Mouse (Mus musculus): ENCODE measurements around the gene Tll1.

Gene Tll1

GRCm38 (mm10) chr8:64206024-64206385 lies at the start of gene Tll1:
Gene Tll1 (minus strand): TSS chr8:64206271.
- DNase-seq (ENCODE audit: extremely low read depth, low read depth) = no peak

- DNase-seq (ENCODE audit: extremely low read depth, low read depth) = no peak
Measured at GRCm38 (mm10) chr8:64238645-64239044, 32.6 kb upstream of the Tll1 start.

- DNase-seq (ENCODE audit: extremely low read depth, low read depth) = no peak
Measured at GRCm38 (mm10) chr8:64221600-64221999, 15.5 kb upstream of the Tll1 start.

- no peak for DNase-seq (ENCODE audit: extremely low read depth, low read depth)
Measured at GRCm38 (mm10) chr8:64217644-64218043, 11.6 kb upstream of the Tll1 start.

GRCm38 (mm10) chr8:64216252-64216651 lies 10.2 kb upstream of the Tll1 start:
- no peak for DNase-seq (ENCODE audit: extremely low read depth, low read depth)

- no peak for DNase-seq (ENCODE audit: extremely low read depth, low read depth)
Measured at GRCm38 (mm10) chr8:64215374-64215773, 9.3 kb upstream of the Tll1 start.

GRCm38 (mm10) chr8:64214906-64215305 lies 8.8 kb upstream of the Tll1 start:
- no peak for DNase-seq (ENCODE audit: extremely low read depth, low read depth)

- no peak for DNase-seq (ENCODE audit: extremely low read depth, low read depth)
Measured at GRCm38 (mm10) chr8:64206411-64206861, 365 bp upstream of the Tll1 start.

GRCm38 (mm10) chr8:64205321-64206023 lies 599 bp downstream of the Tll1 start:
- DNase-seq (ENCODE audit: extremely low read depth, low read depth) = no peak

GRCm38 (mm10) chr8:64204801-64205311 lies 1.2 kb downstream of the Tll1 start:
- no peak for DNase-seq (ENCODE audit: extremely low read depth, low read depth)

- no peak for DNase-seq (ENCODE audit: extremely low read depth, low read depth)
Measured at GRCm38 (mm10) chr8:64204167-64204566, 1.9 kb downstream of the Tll1 start.

GRCm38 (mm10) chr8:64198326-64198725 lies 7.7 kb downstream of the Tll1 start:
- no peak for DNase-seq (ENCODE audit: extremely low read depth, low read depth)

GRCm38 (mm10) chr8:64193421-64193820 lies 12.7 kb downstream of the Tll1 start:
- DNase-seq (ENCODE audit: extremely low read depth, low read depth) = no peak

- no peak for DNase-seq (ENCODE audit: extremely low read depth, low read depth)
Measured at GRCm38 (mm10) chr8:64187881-64188280, 18.2 kb downstream of the Tll1 start.

GRCm38 (mm10) chr8:64176931-64177330 lies 29.1 kb downstream of the Tll1 start:
- no peak for DNase-seq (ENCODE audit: extremely low read depth, low read depth)

- DNase-seq (ENCODE audit: extremely low read depth, low read depth) = no peak
Measured at GRCm38 (mm10) chr8:64174916-64175315, 31.2 kb downstream of the Tll1 start.

GRCm38 (mm10) chr8:64173759-64174158 lies 32.3 kb downstream of the Tll1 start:
- no peak for DNase-seq (ENCODE audit: extremely low read depth, low read depth)

- no peak for DNase-seq (ENCODE audit: extremely low read depth, low read depth)
Measured at GRCm38 (mm10) chr8:64152899-64153891, 52.9 kb downstream of the Tll1 start.

- no peak for DNase-seq (ENCODE audit: extremely low read depth, low read depth)
Measured at GRCm38 (mm10) chr8:64152216-64152804, 53.8 kb downstream of the Tll1 start.

GRCm38 (mm10) chr8:64136593-64136992 lies 69.5 kb downstream of the Tll1 start:
- DNase-seq (ENCODE audit: extremely low read depth, low read depth) = no peak

- no peak for DNase-seq (ENCODE audit: extremely low read depth, low read depth)
Measured at GRCm38 (mm10) chr8:64107190-64107589, 98.9 kb downstream of the Tll1 start.

- DNase-seq (ENCODE audit: extremely low read depth, low read depth) = no peak
Measured at GRCm38 (mm10) chr8:64073396-64073795, 132.7 kb downstream of the Tll1 start.

Data from MEL-GATA-1-ER (cell line).